Mouse (Mus musculus) midbrain, postnatal 0 days (tissue): Measurements from ENCODE around the gene Tmc6. TPM values are rescaled to one million over a fixed set of nuclear protein-coding genes. Genes with fewer than 3 reads are reported as not detected.
A peak's percentile ranks its signal among the peaks of the same experiment; 100 is the strongest.
"Not testable (repeated sequence)": the region's sequence is repeated elsewhere in the genome, so short reads cannot be mapped to it uniquely, and the experiment has no call there.

ENCODE experiments used
- ATAC-seq: fragments of 200-750 bp; cut with Nextera tagmentation; 2 replicates; pipeline ENCODE4 v1.8.0; 2017; ENCODE audit warnings: moderate number of reproducible peaks, mild to moderate bottlenecking, moderate TSS enrichment, moderate library complexity; ENCODE audit not compliant: low FRiP score
- DNase-seq: peaks from one replicate; pipeline ENCODE4 v3.0.0-alpha.2; 2015; ENCODE audit warnings: low spot score
- H3K27ac ChIP-seq: fragments of 300-500 bp; sonication (generic); 2 replicates; pipeline ENCODE4 v1.5.1; 2014; ENCODE audit warnings: low read depth, mild to moderate bottlenecking, low read length, mixed read lengths
- H3K27me3 ChIP-seq: fragments of 300-500 bp; sonication (generic); 2 replicates; pipeline ENCODE4 v1.6.1; 2014; ENCODE audit warnings: low read length, control low read depth, mixed read lengths; ENCODE audit not compliant: insufficient read depth
- H3K36me3 ChIP-seq: fragments of 300-500 bp; sonication (generic); 2 replicates; pipeline ENCODE4 v1.6.1; 2014; ENCODE audit warnings: low read length, control low read depth, mixed read lengths; ENCODE audit not compliant: insufficient read depth
- H3K4me1 ChIP-seq: fragments of 300-500 bp; sonication (generic); 2 replicates; pipeline ENCODE4 v1.6.1; 2014; ENCODE audit warnings: mild to moderate bottlenecking, control low read depth, antibody characterized with exemption, low read length, mixed read lengths; ENCODE audit not compliant: insufficient read depth
- H3K4me2 ChIP-seq: fragments of 300-500 bp; sonication (generic); 2 replicates; pipeline ENCODE4 v1.6.1; 2014; ENCODE audit warnings: low read depth, mild to moderate bottlenecking, low read length, mixed read lengths; ENCODE audit not compliant: poor library complexity, severe bottlenecking
- H3K4me3 ChIP-seq: fragments of 300-500 bp; sonication (generic); 2 replicates; pipeline ENCODE4 v1.5.1; 2014; ENCODE audit warnings: low read depth, mild to moderate bottlenecking, low read length, moderate library complexity
- H3K9ac ChIP-seq: fragments of 300-500 bp; sonication (generic); replicated peaks from 2 replicates; pipeline ENCODE4 v1.6.1; 2014; ENCODE audit warnings: mild to moderate bottlenecking, low read length, moderate library complexity, mixed read lengths; ENCODE audit not compliant: poor library complexity, severe bottlenecking
- H3K9me3 ChIP-seq: fragments of 300-500 bp; sonication (generic); 2 replicates; pipeline ENCODE4 v1.6.1; 2016; ENCODE audit warnings: low read length, control low read depth
- CTCF ChIP-seq: IDR thresholded peaks from 2 replicates; pipeline ENCODE4 v1.5.1; 2016; ENCODE audit warnings: antibody characterized with exemption, mild to moderate bottlenecking
- WGBS: fragments of 180-500 bp; shearing (Covaris S2); extraction: QIAGEN DNeasy Blood & Tissue Kit; methylation state at CpG from one replicate; pipeline ENCODE4 v1.1.7; 2014; 5-methylcytosine and 5-hydroxymethylcytosine counted together
- polyA plus RNA-seq: library from polyadenylated mRNA; unstranded; fragments of >200 nt; fragmentation: Nextera tagmentation; extraction: Ambion mirVana; gene quantifications from 2 replicates; pipeline ENCODE4 v1.2.1, GENCODE M21; 2015
- total RNA-seq: library from RNA; depleted of rRNA; stranded (reverse); fragments of >200 nt; gene quantifications from 2 replicates; pipeline ENCODE4 v1.2.3, GENCODE M21; 2014

Gene Tmc6
- total and polyA plus RNA-seq, 2 experiments from 2014 or later = 2.2 to 3.9 TPM

DNA sequence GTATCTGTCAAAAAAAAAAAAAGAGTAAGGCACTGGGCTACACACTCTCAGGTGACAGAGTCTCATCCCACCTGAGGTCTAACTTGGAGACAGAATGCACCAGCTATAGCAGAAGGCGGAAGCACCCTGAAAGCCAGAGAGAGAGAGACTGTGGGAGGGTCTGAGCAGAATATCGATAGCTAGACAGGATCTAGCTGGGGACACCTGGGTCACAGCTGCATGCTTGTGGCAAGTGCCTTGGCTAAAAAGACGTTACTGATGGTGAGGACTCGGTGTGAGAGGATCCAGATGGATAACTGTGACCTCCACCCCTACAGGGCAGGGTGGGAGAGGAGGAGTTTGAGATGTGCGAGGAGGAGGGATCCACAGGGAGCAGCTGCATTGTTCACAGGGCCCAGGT is 15.0 kb upstream of the Tmc6 start:
- 52% methylated on average over 5 of the region's 5 CpGs for WGBS
- TF ChIP-seq CTCF = no peak
- Histone ChIP-seq H3K4me2 (no peak overlapping the region), H3K27me3 (no peaks in the 10 kb centered on the region), H3K9me3 (no peaks in the 10 kb centered on the region), H3K4me3 (no peak overlapping the region), H3K36me3 (no peaks in the 10 kb centered on the region), H3K4me1 (no peaks in the 10 kb centered on the region), H3K9ac (no peak overlapping the region), H3K27ac (no peak overlapping the region)
- DNase-seq (no peak), ATAC-seq (no peak)

DNA sequence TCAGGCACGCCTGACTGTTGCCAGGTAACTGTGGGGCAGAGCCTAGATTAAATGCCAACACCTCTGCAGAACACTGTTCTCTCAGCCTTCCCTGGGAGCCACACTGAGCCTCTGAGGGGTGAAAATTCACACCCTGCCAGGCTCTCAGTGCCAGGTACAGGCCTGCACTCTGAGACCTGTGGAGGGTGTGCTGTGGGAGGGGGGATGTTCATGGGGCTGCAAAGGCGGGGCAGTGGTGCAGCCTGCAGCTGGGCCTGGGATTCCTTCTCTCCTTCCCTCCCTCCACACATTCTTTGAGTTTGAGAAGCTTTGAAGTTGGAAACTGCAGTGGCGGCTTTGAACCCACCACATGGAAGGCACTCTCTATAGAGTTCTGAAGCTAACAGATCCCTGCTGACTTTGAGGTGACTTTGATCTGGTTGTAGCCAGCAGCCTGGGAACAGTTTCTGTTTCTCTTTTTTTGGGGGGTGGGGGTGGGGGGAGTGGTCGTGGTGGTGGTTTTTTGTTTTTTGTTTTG is 12.1 kb upstream of the Tmc6 start:
- H3K27me3 ChIP-seq = no peaks in the 10 kb centered on the region
- H3K9ac ChIP-seq = no peak overlapping the region
- TF ChIP-seq CTCF = no peak
- no peak overlapping the region for H3K27ac ChIP-seq
- H3K4me2 ChIP-seq = no peak overlapping the region
- H3K9me3 ChIP-seq = no peaks in the 10 kb centered on the region
- 62% methylated on average over 4 of the region's 4 CpGs for WGBS
- no peak for DNase-seq
- no peak overlapping the region for H3K4me3 ChIP-seq
- no peak for ATAC-seq
- no peaks in the 10 kb centered on the region for H3K36me3 ChIP-seq
- no peaks in the 10 kb centered on the region for H3K4me1 ChIP-seq

DNA sequence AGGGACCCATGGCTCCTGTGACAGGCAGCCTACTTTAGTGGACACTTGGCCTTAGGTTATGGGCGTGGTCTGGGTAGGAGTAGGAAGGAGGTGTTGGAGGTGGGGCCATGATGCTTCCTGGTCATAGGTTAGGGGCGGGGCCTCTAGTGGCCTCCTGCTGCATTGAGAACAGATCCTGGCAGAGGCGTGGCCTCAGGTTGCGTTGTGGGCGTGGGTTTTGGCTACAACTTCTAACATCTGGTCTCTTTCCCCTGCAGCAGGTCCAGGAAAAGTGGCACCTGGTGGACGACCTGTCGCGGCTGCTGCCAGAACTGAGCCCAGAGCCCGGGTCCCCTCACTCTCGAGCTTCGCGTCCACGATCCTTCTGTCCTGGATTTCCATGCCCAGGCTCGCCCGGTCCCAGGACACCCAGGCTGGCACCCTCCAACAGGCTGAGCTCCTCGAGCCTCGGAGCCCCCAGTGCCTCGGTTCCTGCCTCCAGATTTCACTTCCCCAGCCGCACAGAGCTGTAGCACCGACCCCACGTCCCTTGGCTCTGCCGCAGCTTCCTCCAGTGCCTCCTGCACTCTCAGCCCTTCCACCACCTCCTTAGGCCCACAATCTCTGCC is 10.4 kb upstream of the Tmc6 start:
- no peaks in the 10 kb centered on the region for H3K36me3 ChIP-seq
- no peaks in the 10 kb centered on the region for H3K4me1 ChIP-seq
- no peaks in the 10 kb centered on the region for H3K9me3 ChIP-seq
- TF ChIP-seq CTCF = no peak
- WGBS = 16% methylated on average over 22 of the region's 22 CpGs
- H3K27me3 ChIP-seq = no peaks in the 10 kb centered on the region
- no peak overlapping the region for H3K27ac ChIP-seq
- DNase-seq (no peak), ATAC-seq (no peak)
- H3K4me2 ChIP-seq = 0 out of 2 replicates have a peak overlapping the region, but pooled peaks have one; percentile 10
- H3K4me3 ChIP-seq = no peak overlapping the region
- H3K9ac ChIP-seq = no peak overlapping the region

DNA sequence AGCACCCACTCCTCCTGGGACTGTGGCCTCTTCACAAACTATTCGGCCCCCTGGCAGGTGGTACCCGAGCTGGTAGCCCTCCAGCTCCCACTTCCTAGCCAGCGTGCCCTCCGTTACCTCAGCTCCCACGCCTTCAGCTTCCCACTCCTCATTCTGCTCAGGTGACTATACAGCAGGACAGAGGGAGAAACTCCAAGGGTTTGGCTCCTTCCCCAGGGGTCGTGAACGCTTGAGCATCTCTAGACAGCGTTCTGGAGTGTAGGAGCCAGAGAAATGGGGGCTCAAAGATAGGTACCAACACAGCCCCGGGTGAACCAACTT is 9.4 kb upstream of the Tmc6 start:
- Histone ChIP-seq H3K27me3 (no peaks in the 10 kb centered on the region), H3K36me3 (no peaks in the 10 kb centered on the region), H3K4me2 (no peak overlapping the region), H3K27ac (no peak overlapping the region), H3K9me3 (no peaks in the 10 kb centered on the region), H3K4me1 (no peaks in the 10 kb centered on the region), H3K4me3 (no peak overlapping the region), H3K9ac (no peak overlapping the region)
- 80% methylated on average over 9 of the region's 9 CpGs for WGBS
- no peak for TF ChIP-seq CTCF
- DNase-seq (no peak), ATAC-seq (no peak)

DNA sequence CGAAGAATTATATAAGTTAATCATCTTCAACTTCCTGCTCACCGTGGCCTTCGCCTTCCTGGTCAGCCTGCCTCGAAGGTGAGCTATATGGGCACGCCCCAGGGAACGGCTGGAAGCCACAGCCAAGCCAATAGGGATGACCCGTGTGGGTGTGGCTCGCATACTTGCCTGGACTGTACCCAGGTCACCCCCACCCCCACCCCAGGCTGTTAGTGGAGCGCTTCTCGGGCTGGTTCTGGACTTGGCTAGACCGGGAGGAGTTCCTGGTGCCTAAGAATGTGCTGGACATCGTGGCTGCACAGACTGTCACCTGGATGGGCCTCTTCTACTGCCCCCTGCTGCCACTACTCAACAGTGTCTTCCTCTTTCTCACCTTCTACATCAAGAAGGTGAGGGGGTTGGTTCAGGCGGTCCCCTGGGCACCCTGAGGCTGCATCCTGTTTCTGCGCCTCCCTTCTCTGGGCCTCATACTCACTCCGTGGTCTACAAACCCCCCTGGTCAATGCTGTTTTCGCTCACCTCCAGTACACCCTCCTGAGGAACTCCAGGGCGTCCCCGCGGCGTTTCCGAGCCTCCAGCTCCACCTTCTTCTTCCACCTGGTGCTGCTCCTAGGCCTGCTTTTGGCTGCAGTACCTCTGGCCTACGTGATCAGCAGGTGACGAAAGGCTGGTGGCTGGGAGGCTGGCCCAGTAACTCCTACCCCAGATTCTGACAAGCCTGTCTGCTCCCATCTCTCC is 8.9 kb upstream of the Tmc6 start:
- 39% methylated on average over 23 of the region's 23 CpGs for WGBS
- Histone ChIP-seq H3K4me2 (no peak overlapping the region), H3K36me3 (no peaks in the 10 kb centered on the region), H3K4me1 (no peaks in the 10 kb centered on the region), H3K9ac (no peak overlapping the region), H3K9me3 (no peaks in the 10 kb centered on the region), H3K27ac (no peak overlapping the region), H3K4me3 (no peak overlapping the region), H3K27me3 (no peaks in the 10 kb centered on the region)
- ATAC-seq (no peak), DNase-seq (no peak)
- no peak for TF ChIP-seq CTCF

DNA sequence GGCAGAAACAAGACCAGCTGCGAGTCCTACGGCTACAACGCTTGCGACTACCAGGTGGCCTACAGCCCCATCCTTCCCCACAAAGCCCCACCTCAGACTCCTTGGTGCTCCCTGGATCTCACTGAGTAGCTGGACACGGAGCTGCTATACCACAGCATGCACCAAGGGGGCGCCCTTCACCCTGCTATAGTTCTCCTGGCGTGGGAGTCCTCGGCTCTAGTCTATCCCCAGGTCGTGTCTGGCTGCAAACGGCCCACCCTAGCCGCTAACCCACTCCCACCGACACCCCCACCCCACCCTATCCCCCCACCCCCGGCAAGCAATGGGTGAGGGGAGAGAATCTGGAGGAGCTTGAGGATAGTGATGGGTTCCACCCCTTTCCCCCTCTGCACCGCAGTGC is 8.3 kb upstream of the Tmc6 start:
- TF ChIP-seq CTCF = peak; percentile 73
- H3K4me2 ChIP-seq = no peak overlapping the region
- no peaks in the 10 kb centered on the region for H3K27me3 ChIP-seq

DNA sequence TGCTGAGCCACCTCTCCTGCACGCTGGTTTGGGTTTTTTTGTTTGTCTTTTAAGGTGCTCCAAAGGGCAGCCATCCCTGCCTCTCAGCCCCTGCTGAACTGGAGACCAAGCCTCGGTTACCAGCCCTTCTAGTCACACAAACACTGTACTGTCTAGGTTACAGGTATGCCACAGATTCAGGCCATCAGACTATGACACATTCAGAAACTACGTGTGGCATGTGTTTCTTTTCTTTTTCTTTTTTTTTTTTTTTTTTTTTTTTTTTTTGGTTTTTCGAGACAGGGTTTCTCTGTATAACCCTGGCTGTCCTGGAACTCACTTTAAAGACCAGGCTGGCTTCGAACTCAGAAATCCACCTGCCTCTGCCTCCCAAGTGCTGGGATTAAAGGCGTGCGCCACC is 6.5 kb upstream of the Tmc6 start:
- WGBS = 81% methylated on average over 7 of the region's 7 CpGs
- DNase-seq, ATAC-seq, H3K4me2 ChIP-seq, H3K27me3 ChIP-seq, H3K9me3 ChIP-seq, H3K4me3 ChIP-seq, H3K27ac ChIP-seq, H3K4me1 ChIP-seq, H3K36me3 ChIP-seq, H3K9ac ChIP-seq: not testable (repeated sequence)

More for the DNA sequence above, 8.3 kb upstream of the Tmc6 start:
- Histone ChIP-seq H3K9me3 (no peaks in the 10 kb centered on the region), H3K4me1 (no peaks in the 10 kb centered on the region), H3K36me3 (no peaks in the 10 kb centered on the region), H3K4me3 (no peak overlapping the region), H3K27ac (no peak overlapping the region), H3K9ac (no peak overlapping the region)
- ATAC-seq (no peak), DNase-seq (peak; percentile 50)
- WGBS = 6% methylated on average over 14 of the region's 14 CpGs
